In the genomic region with DNA sequence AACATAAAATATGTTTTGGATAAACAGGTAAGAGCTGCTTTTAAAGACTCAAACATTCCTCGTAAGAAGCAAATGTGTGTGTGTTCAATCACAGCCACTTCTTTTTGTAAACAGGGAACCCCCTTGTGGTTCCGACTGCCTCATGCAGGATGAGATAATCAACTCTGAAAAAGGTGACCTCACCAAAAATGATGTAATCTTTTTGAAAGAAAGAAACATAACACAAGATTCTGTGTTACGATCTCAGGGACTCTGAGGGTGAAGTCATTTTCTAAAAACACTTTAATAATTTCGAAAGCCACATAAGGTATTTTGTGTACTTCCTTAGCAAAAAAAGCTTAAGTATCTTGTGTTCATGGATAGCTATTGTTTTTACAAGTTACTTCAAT, we compare ENCODE assay signal across 12 mouse cellular contexts. TPM values are rescaled to one million over a fixed set of nuclear protein-coding genes. Genes with fewer than 3 reads are reported as not detected.
DNase-seq lines count a peak whose midpoint lies in the region; ATAC-seq and TF ChIP-seq lines count a peak whose summit lies in the region.
"Had no signal": no experiment of that assay in that cellular context is flagged by ENCODE, and none has a peak within 500 bp of the region (broad histone marks: within the 10 kb centered on the region; RNA-seq: fewer than 3 reads in every experiment).

No protein-coding gene starts in this region.

- no peaks in the 10 kb centered on the region for H3K9me3 ChIP-seq in heart, postnatal 0 days (replicated peaks; ENCODE audit: control insufficient read depth, low read length)
- H3K9me3 ChIP-seq: G1E; lung, embryonic 15.5 days had no signal

- H3K27ac ChIP-seq in heart, postnatal 0 days (ENCODE audit: low read depth): no peak overlapping the region
- H3K27ac ChIP-seq: lung, embryonic 15.5 days had no signal

- TF ChIP-seq CTCF in heart, postnatal 0 days (IDR thresholded peaks at IDR 0.05; ENCODE audit: low read depth): no peak; the same call in 1 of the 2 replicates

- H3K4me2 ChIP-seq in heart, postnatal 0 days (ENCODE audit: low read depth, low read length): no peak overlapping the region
- H3K4me2 ChIP-seq: lung, embryonic 15.5 days had no signal

- WGBS in heart, postnatal 0 days: 14% methylated on average over 4 of the region's 4 CpGs

- peaks cover 19% of the 10 kb centered on the region; the same call in 1 of the 2 replicates for H3K4me1 ChIP-seq in heart, postnatal 0 days (ENCODE audit: control insufficient read depth, insufficient read depth)

- H3K36me3 ChIP-seq in heart, postnatal 0 days (replicated peaks; ENCODE audit: control insufficient read depth, insufficient read depth, low read length): peaks cover 35% of the 10 kb centered on the region

- no peak overlapping the region for H3K4me3 ChIP-seq in heart, postnatal 0 days (ENCODE audit: low read depth, low read length)
- H3K4me3 ChIP-seq: lung, embryonic 15.5 days had no signal

- DNase-seq in heart, postnatal 0 days (ENCODE audit: low spot score): peak; percentile 75
- DNase-seq in heart, adult 18-20 months: no peak
- DNase-seq in 416B (ENCODE audit: low read depth) (peak; percentile 84), NIH3T3 (ENCODE audit: low read depth) (peak; percentile 59)
- DNase-seq in urinary bladder, postnatal 36 days (ENCODE audit: low spot score in 2 of 2): no peak
- DNase-seq in layer of hippocampus, adult 9-11 months: no peak
- DNase-seq: adrenal gland, postnatal 25 days; cerebellum, adult 9-11 months; kidney, adult 8-10 months had no signal

- TF ChIP-seq EP300 in heart, postnatal 0 days (IDR thresholded peaks at IDR 0.05; ENCODE audit: low read depth): no peak

- peak; percentile 57; the same call in 1 of the 2 replicates for ATAC-seq in heart, postnatal 0 days (ENCODE audit: insufficient read depth, low read depth)
- peak; percentile 47; the same call in 1 of the 2 replicates for ATAC-seq in megakaryocyte progenitor cell, adult 5-6 weeks (replicated peaks; ENCODE audit: poor library complexity)

- no peak overlapping the region for H3K9ac ChIP-seq in heart, postnatal 0 days (replicated peaks; ENCODE audit: low read depth, low read length)
- H3K9ac ChIP-seq: lung, embryonic 15.5 days had no signal

- H3K27me3 ChIP-seq in heart, postnatal 0 days (ENCODE audit: control insufficient read depth, insufficient read depth, low read length): no peaks in the 10 kb centered on the region
- H3K27me3 ChIP-seq: lung, embryonic 15.5 days had no signal

RNA-seq across cellular contexts. Expression of gene Lysmd4, which starts 21.5 kb away (rescaled TPM):
- total RNA-seq in heart, postnatal 0 days (2014; rRNA removed; ENCODE audit: low replicate concordance): 15.1 and 15.9 TPM in 2 replicates
- polyA plus RNA-seq in heart, postnatal 0 days (2015; fragmentation: Nextera tagmentation; extraction: Ambion mirVana): 14.8 and 15.0 TPM in 2 replicates
- total RNA-seq in heart, adult 18-20 months (2021): 10 to 100 TPM; 15.2 to 18.1 TPM
- total RNA-seq in megakaryocyte progenitor cell, adult 5-6 weeks (2015): 2.2 and 3.2 TPM in 2 replicates
- total RNA-seq in megakaryocyte progenitor cell, adult 5-6 weeks (2017): 3.7 and 4.0 TPM in 2 replicates

Comparison
In these comparisons a context has a peak if more than half of its experiments do, and no peak if none do; other contexts are left out.
1. DNase-seq: peak in heart, postnatal 0 days (single experiment), 416B (single experiment) and NIH3T3 (single experiment); none in heart, adult 18-20 months (0 of 2), urinary bladder, postnatal 36 days (0 of 2) and layer of hippocampus, adult 9-11 months (single experiment).